Mouse (Mus musculus) forebrain, embryonic 16.5 days (tissue): Measurements from ENCODE around the gene Wdr62. TPM values are rescaled to one million over a fixed set of nuclear protein-coding genes. Genes with fewer than 3 reads are reported as not detected.

Experiments
- ATAC-seq: fragments of 200-750 bp; cut with Nextera tagmentation; 2 replicates; pipeline ENCODE4 v1.8.0; 2017; ENCODE audit warnings: mild to moderate bottlenecking, moderate library complexity
- H3K27ac ChIP-seq: fragments of 300-500 bp; sonication (generic); 2 replicates; pipeline ENCODE4 v1.5.1; 2014; ENCODE audit warnings: low read length, control low read depth
- H3K27me3 ChIP-seq: fragments of 300-500 bp; sonication (generic); replicated peaks from 2 replicates; pipeline ENCODE4 v1.6.1; 2014; ENCODE audit warnings: low read length; ENCODE audit not compliant: control insufficient read depth, insufficient read depth
- H3K36me3 ChIP-seq: fragments of 300-500 bp; sonication (generic); 2 replicates; pipeline ENCODE4 v1.6.1; 2014; ENCODE audit not compliant: control insufficient read depth, insufficient read depth
- H3K4me1 ChIP-seq: fragments of 300-500 bp; sonication (generic); replicated peaks from 2 replicates; pipeline ENCODE4 v1.6.1; 2014; ENCODE audit warnings: low read length; ENCODE audit not compliant: control insufficient read depth, insufficient read depth
- H3K4me2 ChIP-seq: fragments of 300-500 bp; sonication (generic); 2 replicates; pipeline ENCODE4 v1.6.1; 2014; ENCODE audit warnings: mild to moderate bottlenecking, low read length, control low read depth
- H3K4me3 ChIP-seq: fragments of 300-500 bp; sonication (generic); replicated peaks from 2 replicates; pipeline ENCODE4 v1.5.1; 2014; ENCODE audit warnings: mild to moderate bottlenecking, low read length, control low read depth
- H3K9ac ChIP-seq: fragments of 300-500 bp; sonication (generic); replicated peaks from 2 replicates; pipeline ENCODE4 v1.6.1; 2014; ENCODE audit warnings: low read depth, low read length, control low read depth
- H3K9me3 ChIP-seq: fragments of 300-500 bp; sonication (generic); 2 replicates; pipeline ENCODE4 v1.6.1; 2016; ENCODE audit warnings: low read length; ENCODE audit not compliant: control insufficient read depth
- WGBS: fragments of 180-500 bp; shearing (Covaris S2); extraction: QIAGEN DNeasy Blood & Tissue Kit; methylation state at CpG from one replicate; pipeline ENCODE4 v1.1.7; 2014; 5-methylcytosine and 5-hydroxymethylcytosine counted together
- polyA plus RNA-seq: library from polyadenylated mRNA; unstranded; fragments of >200 nt; fragmentation: Nextera tagmentation; extraction: Ambion mirVana; gene quantifications from 2 replicates; pipeline ENCODE4 v1.2.1, GENCODE M21; 2015

Wdr62 gene
- polyA plus RNA-seq, 1 experiment from 2014 or later = 8.2 TPM

DNA sequence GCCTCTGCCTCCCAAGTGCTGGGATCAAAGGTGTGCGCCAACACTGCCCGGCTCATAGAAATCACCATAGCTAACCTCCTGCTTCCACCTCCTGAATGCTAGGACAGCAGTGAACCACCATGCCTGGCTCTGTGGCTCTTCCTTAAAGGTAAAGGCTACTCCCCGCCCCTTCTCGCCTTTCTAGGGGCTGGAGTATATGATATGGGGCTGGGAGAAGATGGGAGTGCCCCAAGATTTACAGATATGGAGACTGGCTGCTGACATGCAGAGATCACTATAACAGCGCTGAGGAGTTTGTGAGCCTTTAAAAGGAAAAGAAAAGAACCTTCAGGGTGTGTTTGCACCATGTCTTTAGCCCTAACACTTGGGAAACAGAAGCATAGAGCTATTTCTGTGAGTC lies 58.0 kb downstream of the Wdr62 start:
- no peak for ATAC-seq
- no peaks in the 10 kb centered on the region for H3K27me3 ChIP-seq
- H3K27ac ChIP-seq = no peak overlapping the region
- no peak overlapping the region for H3K9ac ChIP-seq
- WGBS = 95% methylated on average over 5 of the region's 5 CpGs
- peaks cover 8% of the 10 kb centered on the region for H3K4me1 ChIP-seq
- no peak overlapping the region for H3K4me2 ChIP-seq
- H3K9me3 ChIP-seq = no peaks in the 10 kb centered on the region; the same call in 1 of the 2 replicates
- no peak overlapping the region for H3K4me3 ChIP-seq
- peaks cover 24% of the 10 kb centered on the region for H3K36me3 ChIP-seq

DNA sequence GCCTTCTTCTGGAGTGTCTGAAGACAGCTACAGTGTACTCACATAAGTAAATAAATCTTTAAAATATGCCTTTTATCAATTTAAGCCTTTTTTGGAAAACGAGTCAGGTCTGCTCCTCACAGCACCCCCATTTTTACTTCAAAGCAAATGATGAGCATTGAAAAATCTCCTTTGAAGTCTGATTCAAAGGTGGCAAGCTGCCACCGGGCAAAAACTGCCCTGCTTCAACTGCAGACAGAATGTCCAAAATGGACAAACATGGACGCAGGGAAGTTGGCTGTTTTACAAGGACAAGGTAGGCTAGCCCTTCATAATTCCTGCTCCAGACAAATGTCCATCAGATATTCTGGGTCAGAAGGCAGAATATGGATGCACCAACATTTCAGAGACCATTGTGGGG lies 58.8 kb downstream of the Wdr62 start:
- no peak overlapping the region for H3K27ac ChIP-seq
- 77% methylated on average over 3 of the region's 3 CpGs for WGBS
- no peaks in the 10 kb centered on the region for H3K27me3 ChIP-seq
- H3K4me2 ChIP-seq = no peak overlapping the region
- peaks cover 19% of the 10 kb centered on the region for H3K36me3 ChIP-seq
- H3K9me3 ChIP-seq = no peaks in the 10 kb centered on the region; the same call in 1 of the 2 replicates
- no peak overlapping the region for H3K9ac ChIP-seq
- H3K4me3 ChIP-seq = no peak overlapping the region
- ATAC-seq = no peak
- H3K4me1 ChIP-seq = peaks cover 8% of the 10 kb centered on the region

DNA sequence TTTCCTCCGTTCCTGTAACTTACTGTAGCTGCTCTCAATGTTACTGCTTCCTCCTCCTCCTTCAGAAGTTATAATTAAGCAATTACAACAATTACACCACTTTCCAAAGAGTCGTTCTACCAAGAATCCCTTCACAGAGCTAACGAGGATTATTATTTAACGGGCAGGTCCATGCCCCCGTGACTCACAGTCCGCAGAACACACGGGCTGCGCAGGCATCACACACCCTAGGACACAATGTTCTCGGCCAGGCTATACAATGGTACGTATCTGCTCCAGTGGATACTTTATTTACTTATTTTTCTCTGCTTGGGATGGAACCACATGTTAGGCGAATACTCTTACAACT lies 60.2 kb downstream of the Wdr62 start:
- Histone ChIP-seq H3K27ac (no peak overlapping the region), H3K4me2 (peak overlapping the region; percentile 54)

DNA sequence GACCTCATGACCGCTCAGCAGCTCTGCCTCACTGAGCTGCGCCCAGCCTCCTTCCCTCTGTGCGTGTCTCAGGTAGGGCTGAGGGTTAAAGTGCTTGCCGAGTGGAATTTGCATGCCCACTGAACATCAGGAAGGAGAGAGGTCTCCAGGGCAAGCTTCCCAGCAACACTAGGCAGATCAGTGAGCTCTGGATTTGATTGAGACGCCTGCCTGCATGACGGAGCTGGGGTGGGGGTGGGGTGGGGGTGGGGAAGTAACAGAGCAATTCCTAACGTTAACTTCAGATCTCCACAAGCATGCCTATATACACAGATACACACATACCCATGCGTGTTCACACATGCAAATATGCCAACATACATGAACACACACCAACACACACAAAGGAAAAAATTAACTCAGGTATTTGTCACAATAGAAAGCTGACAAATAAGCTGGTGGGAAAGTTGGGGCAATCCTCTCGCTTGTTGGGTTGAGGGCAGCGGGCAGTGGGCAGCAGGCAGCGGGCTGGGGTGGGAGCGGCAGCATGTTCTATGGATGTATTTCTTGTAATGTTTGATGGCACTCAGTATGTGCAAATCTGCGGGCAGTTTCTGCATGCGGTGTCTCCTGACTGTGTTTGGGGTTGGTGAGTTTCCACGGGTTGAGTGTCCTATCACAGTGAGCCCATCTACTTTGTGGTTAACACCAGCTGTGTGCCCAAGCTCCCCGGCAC lies 60.8 kb downstream of the Wdr62 start:
- WGBS = 2% methylated on average over 16 of the region's 16 CpGs
- Histone ChIP-seq H3K9me3 (no peaks in the 10 kb centered on the region; the same call in 1 of the 2 replicates), H3K4me3 (peak overlapping the region; percentile 43), H3K27ac (peak overlapping the region; percentile 18; the same call in 1 of the 2 replicates), H3K4me1 (peaks cover 8% of the 10 kb centered on the region), H3K9ac (peak overlapping the region; percentile 55), H3K27me3 (no peaks in the 10 kb centered on the region), H3K4me2 (peak overlapping the region; percentile 54), H3K36me3 (peaks cover 10% of the 10 kb centered on the region)
- ATAC-seq = peak; percentile 62

More for the DNA sequence above, 60.2 kb downstream of the Wdr62 start:
- Histone ChIP-seq H3K27me3 (no peaks in the 10 kb centered on the region), H3K4me3 (peak overlapping the region; percentile 43), H3K36me3 (peaks cover 11% of the 10 kb centered on the region), H3K9me3 (no peaks in the 10 kb centered on the region; the same call in 1 of the 2 replicates), H3K9ac (peak overlapping the region; percentile 12), H3K4me1 (peaks cover 8% of the 10 kb centered on the region)
- ATAC-seq = no peak
- 13% methylated on average over 11 of the region's 11 CpGs for WGBS

DNA sequence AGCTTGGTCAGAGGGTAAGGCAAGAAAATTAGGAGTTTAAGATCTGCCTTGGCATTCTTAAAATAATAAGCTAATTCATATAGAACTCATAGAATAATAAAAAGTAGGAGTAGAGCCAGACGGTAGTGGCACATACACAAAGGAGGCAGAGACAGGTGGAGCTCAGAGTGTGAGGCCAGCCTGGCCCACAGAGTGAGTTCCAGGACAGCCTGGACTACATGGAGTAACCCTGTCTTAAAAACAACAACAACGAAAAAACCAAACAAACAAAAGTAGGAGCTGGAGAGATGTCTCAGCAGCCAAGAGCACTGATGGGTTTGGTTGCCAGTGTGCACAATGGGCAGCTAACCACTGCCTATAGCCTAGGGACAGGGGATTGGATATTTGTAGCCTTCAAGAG lies 62.9 kb downstream of the Wdr62 start:
- Histone ChIP-seq H3K9me3 (no peaks in the 10 kb centered on the region), H3K27ac (no peak overlapping the region), H3K4me2 (no peak overlapping the region), H3K9ac (no peak overlapping the region), H3K4me1 (peaks cover 8% of the 10 kb centered on the region), H3K36me3 (no peaks in the 10 kb centered on the region), H3K4me3 (no peak overlapping the region), H3K27me3 (no peaks in the 10 kb centered on the region)
- 78% methylated on average over 2 of the region's 2 CpGs for WGBS
- ATAC-seq = 0 out of 2 replicates have a peak, but pooled peaks have one; percentile 26

DNA sequence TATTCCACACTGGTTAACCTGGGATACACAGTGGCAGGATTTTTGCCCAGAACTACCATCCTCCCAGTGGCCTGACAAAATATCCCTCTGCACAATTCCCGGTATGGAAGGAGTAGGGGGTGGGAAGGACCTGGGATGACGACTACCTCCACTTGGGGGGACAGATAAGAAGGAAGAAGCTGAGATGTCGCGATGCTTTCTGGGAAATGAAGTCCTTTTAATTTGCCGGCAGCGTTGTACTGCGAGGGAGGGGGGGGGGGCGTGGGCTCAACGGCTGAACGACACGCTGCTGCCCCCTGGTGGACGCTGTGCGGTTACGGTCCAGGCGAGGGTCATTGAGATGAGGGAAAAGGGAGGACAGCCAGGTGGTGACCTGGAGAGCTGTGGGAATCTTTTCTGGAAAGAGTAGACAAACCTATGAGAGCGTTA lies 63.5 kb downstream of the Wdr62 start:
- Histone ChIP-seq H3K4me1 (peaks cover 8% of the 10 kb centered on the region), H3K36me3 (no peaks in the 10 kb centered on the region), H3K9ac (peak overlapping the region; percentile 30; the same call in 1 of the 2 replicates), H3K27ac (peak overlapping the region; percentile 4; the same call in 1 of the 2 replicates), H3K9me3 (no peaks in the 10 kb centered on the region), H3K27me3 (no peaks in the 10 kb centered on the region), H3K4me2 (peak overlapping the region; percentile 42), H3K4me3 (peak overlapping the region; percentile 23)
- peak; percentile 81 for ATAC-seq
- under 1% methylated on average over 15 of the region's 16 CpGs for WGBS

DNA sequence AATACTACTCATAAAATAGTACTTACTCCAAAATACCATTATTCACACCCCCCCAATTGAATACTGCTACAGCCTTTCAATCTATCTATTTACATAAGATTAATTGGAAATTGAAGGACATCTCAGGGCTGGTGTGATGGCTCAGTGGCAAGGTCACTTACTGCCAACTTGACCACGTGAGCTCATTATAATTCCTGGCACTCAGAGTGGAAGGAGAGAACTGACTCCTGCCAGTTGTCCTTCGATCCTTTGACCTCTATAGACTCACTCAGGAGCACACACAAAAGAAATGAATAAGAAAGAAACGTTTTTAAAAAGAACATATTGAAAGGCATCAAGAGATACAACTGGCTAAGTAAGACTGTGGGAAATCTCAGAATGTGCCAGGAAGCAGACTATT lies 64.3 kb downstream of the Wdr62 start:
- H3K4me1 ChIP-seq = peaks cover 8% of the 10 kb centered on the region
- H3K4me3 ChIP-seq = no peak overlapping the region
- WGBS = 75% methylated on average over 3 of the region's 3 CpGs
- H3K9me3 ChIP-seq = no peaks in the 10 kb centered on the region
- no peak overlapping the region for H3K9ac ChIP-seq
- H3K27me3 ChIP-seq = no peaks in the 10 kb centered on the region
- H3K27ac ChIP-seq = no peak overlapping the region
- no peak for ATAC-seq
- H3K4me2 ChIP-seq = no peak overlapping the region
- no peaks in the 10 kb centered on the region for H3K36me3 ChIP-seq

DNA sequence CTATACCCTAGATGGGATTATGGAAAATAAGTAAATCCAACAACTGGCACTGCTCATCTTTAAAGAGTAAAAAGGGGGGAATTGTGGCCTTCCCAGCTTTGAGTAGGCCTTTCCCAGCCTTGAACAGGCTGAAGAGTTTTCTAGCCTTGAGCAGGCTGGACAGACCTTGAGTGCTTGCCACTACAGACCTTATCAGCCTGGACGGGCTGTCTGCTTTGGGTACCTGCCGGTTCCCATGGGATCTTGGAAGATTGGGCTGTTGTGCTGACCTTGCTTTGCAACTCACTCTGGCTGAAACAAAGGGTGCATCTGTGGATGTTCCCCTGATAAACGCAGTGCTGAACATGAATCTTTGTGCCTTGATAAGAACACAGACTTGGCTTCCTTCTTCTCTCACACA lies 66.3 kb downstream of the Wdr62 start:
- Histone ChIP-seq H3K4me3 (no peak overlapping the region), H3K4me1 (no peaks in the 10 kb centered on the region; the same call in 1 of the 2 replicates), H3K9ac (no peak overlapping the region), H3K4me2 (no peak overlapping the region), H3K27me3 (no peaks in the 10 kb centered on the region), H3K27ac (no peak overlapping the region), H3K36me3 (no peaks in the 10 kb centered on the region), H3K9me3 (no peaks in the 10 kb centered on the region)
- 87% methylated on average over 3 of the region's 3 CpGs for WGBS
- ATAC-seq = no peak

DNA sequence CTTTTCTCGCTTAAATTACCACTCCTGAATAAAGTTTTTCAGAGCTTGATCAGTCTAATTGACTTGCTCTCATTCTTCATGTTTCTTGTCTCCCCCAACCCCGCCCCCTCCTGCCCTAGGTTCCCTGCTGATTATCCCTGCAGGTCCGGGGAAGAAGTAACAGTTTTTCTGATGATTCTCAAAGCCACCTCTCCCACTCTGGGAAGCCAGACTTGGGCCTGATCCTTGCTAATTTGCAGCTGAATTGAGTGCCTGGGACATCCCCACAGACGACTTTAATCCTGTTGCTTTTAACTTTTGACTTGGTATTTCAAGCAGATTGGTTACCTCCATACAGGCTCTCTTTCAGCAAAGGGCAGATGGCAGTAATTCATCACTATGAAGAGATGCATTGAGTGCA lies 69.2 kb downstream of the Wdr62 start:
- Histone ChIP-seq H3K27ac (no peak overlapping the region), H3K36me3 (no peaks in the 10 kb centered on the region), H3K9me3 (no peaks in the 10 kb centered on the region), H3K4me3 (no peak overlapping the region), H3K9ac (no peak overlapping the region), H3K27me3 (0 out of 2 replicates have a peak, but pooled peaks cover 2% of the 10 kb centered on the region), H3K4me2 (no peak overlapping the region), H3K4me1 (no peaks in the 10 kb centered on the region)
- 18% methylated on average over 4 of the region's 4 CpGs for WGBS
- no peak for ATAC-seq
